Mouse (Mus musculus): ENCODE measurements at regions not wholly inside any gene's neighbourhood (a gene's known extent, or its start where the extent isn't known, plus 50 kb on each side); places are given as distances from the start of the nearest gene placed in this dataset.
A peak's percentile ranks its signal among the peaks of the same experiment; 100 is the strongest.
"Not testable (repeated sequence)": the region's sequence is repeated elsewhere in the genome, so short reads cannot be mapped to it uniquely, and the experiment has no call there.

DNA sequence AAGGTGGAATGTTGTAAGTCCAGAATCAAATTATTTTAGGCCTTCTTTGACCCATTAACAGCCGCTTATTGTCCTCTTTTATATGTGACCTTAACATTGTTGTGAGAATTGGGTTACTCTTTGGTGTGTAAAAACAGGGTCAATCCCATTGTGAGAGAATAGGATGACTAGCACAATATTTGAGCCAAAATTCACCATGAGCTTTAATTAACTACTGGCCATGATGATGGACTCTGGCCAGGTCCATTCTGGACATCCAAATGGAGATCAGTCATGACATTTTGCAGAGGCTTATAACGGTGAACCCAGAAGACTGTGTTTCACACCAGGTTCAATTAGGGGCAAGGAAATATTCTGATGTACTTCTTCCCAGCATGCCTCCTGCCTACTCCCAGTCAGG is 3548.0 kb downstream of the 9330182O14Rik start:
- 70% methylated on average over 2 of the region's 2 CpGs for WGBS
- ATAC-seq (ENCODE audit: low FRiP score), result no peak
- H3K36me3 ChIP-seq (replicated peaks), result no peaks in the 10 kb centered on the region
- no peaks in the 10 kb centered on the region for H3K4me1 ChIP-seq
- H3K4me2 ChIP-seq, result no peak overlapping the region
- H3K9me3 ChIP-seq, result no peaks in the 10 kb centered on the region
- H3K9ac ChIP-seq, result no peak overlapping the region
- no peak overlapping the region for H3K4me3 ChIP-seq (replicated peaks)
- H3K27me3 ChIP-seq, result no peaks in the 10 kb centered on the region
- H3K27ac ChIP-seq, result no peak overlapping the region

DNA sequence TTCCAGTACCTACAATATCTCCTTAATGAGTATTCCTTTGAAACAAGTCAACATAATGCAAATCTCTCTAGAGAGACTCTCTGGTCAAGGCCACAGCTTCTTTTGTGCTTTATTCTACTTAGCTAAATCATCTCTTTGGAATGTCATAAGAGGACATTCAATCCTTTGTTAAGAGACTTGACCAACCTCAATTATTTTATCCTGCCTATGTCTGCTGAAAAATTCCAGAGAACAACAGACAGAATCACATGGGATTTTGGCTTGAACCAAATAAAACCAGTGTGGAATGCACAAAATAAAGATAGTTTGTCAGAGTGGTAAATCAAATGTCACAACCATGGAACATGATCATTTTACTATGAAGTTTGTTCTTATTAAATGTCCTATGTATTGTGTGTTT is 3557.8 kb downstream of the 9330182O14Rik start:
- H3K36me3 ChIP-seq (replicated peaks); H3K27ac ChIP-seq; H3K27me3 ChIP-seq; H3K9me3 ChIP-seq; H3K4me2 ChIP-seq; H3K9ac ChIP-seq; H3K4me3 ChIP-seq (replicated peaks); ATAC-seq (ENCODE audit: low FRiP score); H3K4me1 ChIP-seq: not testable (repeated sequence)

DNA sequence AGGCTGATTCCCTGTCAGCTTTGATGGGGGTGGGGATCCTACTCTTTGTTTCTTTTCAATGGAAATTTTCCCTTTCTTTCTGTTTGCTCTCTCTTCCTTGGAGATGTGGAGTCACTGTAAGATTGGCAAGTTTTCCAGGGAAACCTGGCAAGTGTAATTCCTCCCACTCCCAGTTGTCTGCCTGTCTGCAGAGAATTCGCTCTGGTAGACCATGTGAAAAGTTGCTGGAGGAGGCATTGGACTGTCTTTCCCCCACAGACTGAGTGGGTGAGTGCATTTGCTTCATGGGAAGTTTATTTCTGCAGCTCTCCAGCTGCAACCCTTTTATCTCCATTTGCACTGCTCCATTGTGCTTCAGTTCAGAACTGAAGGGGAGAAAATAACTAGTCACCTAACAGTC is 3561.3 kb downstream of the 9330182O14Rik start:
- 68% methylated on average over 1 of the region's 1 CpGs for WGBS
- Histone ChIP-seq H3K9me3 (no peaks in the 10 kb centered on the region), H3K4me2 (no peak overlapping the region), H3K27me3 (no peaks in the 10 kb centered on the region), H3K4me1 (no peaks in the 10 kb centered on the region), H3K4me3 (replicated peaks) (no peak overlapping the region), H3K9ac (no peak overlapping the region), H3K36me3 (replicated peaks) (no peaks in the 10 kb centered on the region), H3K27ac (no peak overlapping the region)
- no peak for ATAC-seq (ENCODE audit: low FRiP score)

DNA sequence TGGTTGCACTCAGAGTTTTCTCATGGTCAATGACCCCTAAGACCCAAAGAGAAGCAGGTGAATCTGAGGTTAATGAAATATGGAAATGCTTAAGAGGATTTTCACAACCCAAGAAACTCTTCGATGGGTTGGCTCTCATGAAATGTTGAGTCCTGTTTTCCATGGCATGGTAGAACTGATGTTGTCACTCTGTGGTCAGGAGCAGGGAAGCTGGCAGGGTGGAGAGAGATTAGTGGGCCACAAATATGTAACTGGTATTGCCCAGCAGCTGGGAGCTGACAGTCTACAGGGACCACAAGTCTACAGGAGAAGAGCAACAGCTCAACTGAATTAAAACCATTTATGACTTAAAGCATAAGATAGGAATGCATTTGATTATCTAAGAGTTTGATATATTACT is 3582.9 kb downstream of the 9330182O14Rik start:
- H3K36me3 ChIP-seq (replicated peaks), result no peaks in the 10 kb centered on the region
- no peak overlapping the region for H3K9ac ChIP-seq
- WGBS, result 98% methylated on average over 1 of the region's 1 CpGs
- H3K4me3 ChIP-seq (replicated peaks), result no peak overlapping the region
- H3K27ac ChIP-seq, result no peak overlapping the region
- no peaks in the 10 kb centered on the region for H3K4me1 ChIP-seq
- H3K27me3 ChIP-seq, result no peaks in the 10 kb centered on the region
- no peak for ATAC-seq (ENCODE audit: low FRiP score)
- H3K9me3 ChIP-seq, result no peaks in the 10 kb centered on the region
- no peak overlapping the region for H3K4me2 ChIP-seq

DNA sequence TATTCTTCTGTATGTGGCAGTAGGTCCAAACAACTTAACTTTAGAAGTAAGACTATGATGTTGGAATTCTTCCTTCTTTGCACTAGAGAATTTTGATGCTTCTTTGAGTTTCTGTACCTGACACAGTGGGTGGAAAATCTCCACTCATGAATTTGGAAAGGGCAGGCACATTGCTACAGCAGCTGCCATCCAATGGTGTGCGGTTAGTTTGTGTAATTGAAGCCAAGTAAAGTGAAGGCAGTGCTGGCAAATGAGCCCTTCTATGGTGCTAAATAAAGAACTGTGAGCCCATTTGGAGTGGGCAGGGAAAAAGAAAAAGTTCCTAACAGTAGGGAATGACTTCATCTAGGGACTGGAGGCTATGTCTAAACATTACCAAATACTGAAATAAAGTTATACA is 3583.4 kb downstream of the 9330182O14Rik start:
- no peak overlapping the region for H3K4me3 ChIP-seq (replicated peaks)
- H3K4me2 ChIP-seq, result no peak overlapping the region
- no peaks in the 10 kb centered on the region for H3K4me1 ChIP-seq
- no peaks in the 10 kb centered on the region for H3K27me3 ChIP-seq
- H3K27ac ChIP-seq, result no peak overlapping the region
- no peak overlapping the region for H3K9ac ChIP-seq
- no peaks in the 10 kb centered on the region for H3K9me3 ChIP-seq
- no peaks in the 10 kb centered on the region for H3K36me3 ChIP-seq (replicated peaks)
- 81% methylated on average over 1 of the region's 1 CpGs for WGBS
- ATAC-seq (ENCODE audit: low FRiP score), result no peak

DNA sequence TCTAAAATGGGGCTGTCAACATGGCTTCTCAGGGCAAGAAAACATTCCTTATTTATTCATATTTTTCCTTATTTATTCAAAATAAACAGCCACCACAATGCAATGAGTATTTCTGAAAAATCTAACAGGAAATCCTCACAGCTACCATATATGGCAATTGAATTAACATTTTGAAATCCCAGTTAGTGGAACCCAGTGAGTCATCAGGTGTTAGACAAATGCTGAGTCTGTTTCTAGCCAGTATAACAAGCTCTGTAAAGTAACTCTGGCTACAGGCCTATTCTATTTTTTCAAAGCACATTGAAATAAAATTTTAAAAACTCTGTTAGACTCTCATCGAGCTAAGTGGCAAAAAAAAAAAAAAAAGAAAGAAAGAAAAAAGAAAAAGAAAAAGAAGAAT is 3586.8 kb downstream of the 9330182O14Rik start:
- Histone ChIP-seq H3K4me1 (no peaks in the 10 kb centered on the region), H3K27ac (no peak overlapping the region), H3K9me3 (no peaks in the 10 kb centered on the region), H3K9ac (no peak overlapping the region), H3K27me3 (no peaks in the 10 kb centered on the region), H3K4me3 (replicated peaks) (no peak overlapping the region), H3K4me2 (no peak overlapping the region), H3K36me3 (replicated peaks) (no peaks in the 10 kb centered on the region)
- ATAC-seq (ENCODE audit: low FRiP score), result no peak
- WGBS, result 79% methylated on average over 1 of the region's 1 CpGs

DNA sequence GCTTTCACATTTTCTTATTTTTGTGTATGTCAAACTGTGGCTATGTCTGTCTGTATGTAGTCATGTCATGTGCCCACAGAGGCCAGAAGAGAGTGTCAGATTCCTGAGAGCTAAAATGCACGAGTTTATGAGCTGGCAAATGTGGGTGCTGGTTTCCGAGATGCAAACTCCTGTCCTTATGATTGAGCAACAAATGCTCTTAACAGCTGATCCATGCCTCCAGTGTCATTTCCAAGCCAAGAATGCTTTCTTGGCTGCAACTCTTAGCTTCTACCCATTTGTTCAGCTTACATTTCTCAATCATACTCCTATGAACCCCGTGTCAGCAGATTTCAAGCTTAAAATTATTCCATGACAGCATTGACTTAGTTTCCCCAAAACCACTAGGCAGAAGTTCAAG is 3601.5 kb downstream of the 9330182O14Rik start:
- Histone ChIP-seq H3K9ac (no peak overlapping the region), H3K36me3 (replicated peaks) (no peaks in the 10 kb centered on the region), H3K27me3 (no peaks in the 10 kb centered on the region), H3K9me3 (no peaks in the 10 kb centered on the region), H3K4me1 (no peaks in the 10 kb centered on the region), H3K4me2 (no peak overlapping the region), H3K4me3 (replicated peaks) (no peak overlapping the region), H3K27ac (no peak overlapping the region)
- no peak for ATAC-seq (ENCODE audit: low FRiP score)
- WGBS, result 86% methylated on average over 3 of the region's 3 CpGs

DNA sequence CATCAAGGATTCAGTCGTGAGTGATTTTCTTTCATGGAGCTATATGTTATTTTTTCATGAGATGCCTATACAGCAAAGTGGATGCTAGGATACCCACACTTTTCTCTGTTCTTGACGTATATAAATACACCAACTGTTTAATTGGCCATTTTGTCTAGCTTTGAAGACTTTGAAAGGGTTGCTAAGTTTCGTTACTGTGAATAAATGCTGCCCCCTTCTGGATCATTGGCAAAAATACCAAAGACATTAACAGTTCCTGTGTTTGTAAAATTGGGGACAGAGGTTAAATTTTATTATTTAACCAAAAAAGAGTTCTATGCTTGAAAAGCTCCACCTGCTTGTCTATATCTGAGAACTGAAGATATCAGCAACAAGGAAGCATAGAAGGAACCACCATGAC is 3624.1 kb downstream of the 9330182O14Rik start:
- H3K4me1 ChIP-seq, result no peaks in the 10 kb centered on the region
- ATAC-seq (ENCODE audit: low FRiP score), result no peak
- WGBS, result 27% methylated on average over 3 of the region's 3 CpGs
- H3K9ac ChIP-seq, result no peak overlapping the region
- no peaks in the 10 kb centered on the region for H3K9me3 ChIP-seq
- no peaks in the 10 kb centered on the region for H3K27me3 ChIP-seq
- no peaks in the 10 kb centered on the region for H3K36me3 ChIP-seq (replicated peaks)
- no peak overlapping the region for H3K4me2 ChIP-seq
- H3K27ac ChIP-seq, result no peak overlapping the region
- H3K4me3 ChIP-seq (replicated peaks), result no peak overlapping the region

DNA sequence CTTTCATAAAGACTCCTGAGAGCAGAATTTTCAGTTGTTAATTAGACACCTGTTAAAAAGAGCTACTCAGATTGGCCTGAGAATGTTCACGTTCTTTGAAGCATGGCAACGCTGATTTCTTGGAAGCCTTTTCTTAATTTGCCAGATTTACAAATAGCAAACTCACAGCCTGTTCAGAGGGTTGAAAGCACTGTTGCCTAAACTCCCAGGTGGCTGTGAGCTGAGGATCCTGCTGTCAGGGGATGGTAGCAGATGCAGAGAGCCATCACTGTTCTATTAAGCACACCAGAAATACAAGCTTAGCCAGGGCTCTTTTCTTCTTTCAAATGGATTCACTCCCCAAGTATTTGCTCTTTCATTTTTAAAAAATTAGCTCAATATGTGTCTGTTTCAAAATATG is 3630.4 kb downstream of the 9330182O14Rik start:
- WGBS, result 83% methylated on average over 2 of the region's 2 CpGs
- no peaks in the 10 kb centered on the region for H3K4me1 ChIP-seq
- no peaks in the 10 kb centered on the region for H3K36me3 ChIP-seq (replicated peaks)
- ATAC-seq (ENCODE audit: low FRiP score), result no peak
- H3K4me2 ChIP-seq, result no peak overlapping the region
- H3K4me3 ChIP-seq (replicated peaks), result no peak overlapping the region
- H3K9me3 ChIP-seq, result no peaks in the 10 kb centered on the region
- no peaks in the 10 kb centered on the region for H3K27me3 ChIP-seq
- H3K9ac ChIP-seq, result no peak overlapping the region
- H3K27ac ChIP-seq, result no peak overlapping the region

DNA sequence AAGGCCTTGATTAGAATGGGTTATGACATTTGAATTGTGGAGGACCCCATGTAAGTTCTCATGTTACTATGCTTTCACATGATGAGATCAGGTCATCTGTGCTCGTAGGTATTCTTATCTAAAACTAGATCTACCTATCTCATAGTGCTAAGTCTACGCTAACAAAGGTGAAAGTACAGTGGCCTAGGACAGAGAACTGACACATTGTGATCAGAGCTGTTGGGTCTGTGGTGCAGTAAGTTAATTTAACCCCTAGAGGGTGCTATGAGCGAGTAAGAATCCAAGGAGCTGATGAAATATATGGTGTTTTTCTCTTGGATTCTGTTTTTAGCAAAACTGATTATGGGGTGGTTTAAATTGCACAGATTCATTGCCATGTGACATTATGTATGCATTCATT is 3638.6 kb downstream of the 9330182O14Rik start:
- 38% methylated on average over 3 of the region's 3 CpGs for WGBS

DNA sequence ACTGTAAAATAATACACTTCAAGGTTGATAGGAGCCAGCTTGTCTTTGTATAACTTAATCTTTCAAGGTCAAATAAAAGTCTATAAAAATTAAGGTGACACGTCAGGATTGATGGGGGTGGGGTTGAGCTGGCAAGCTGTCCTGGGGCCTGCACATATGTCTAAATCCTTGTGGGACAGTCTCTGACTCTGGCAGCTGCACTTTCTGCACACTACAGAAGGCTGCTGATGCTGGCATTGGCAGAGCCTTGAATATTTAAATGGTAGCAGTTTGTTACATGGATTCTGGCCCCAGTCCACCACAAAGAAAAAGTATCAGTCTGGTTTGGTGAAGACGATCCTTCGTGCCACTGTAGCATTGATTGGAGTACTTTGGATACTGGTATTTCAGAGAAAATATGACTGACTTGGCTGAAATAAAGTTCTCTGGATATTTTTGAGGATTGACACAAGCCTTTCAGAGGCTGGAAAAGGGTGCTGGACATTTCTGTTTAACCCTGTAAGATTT is 3648.0 kb downstream of the 9330182O14Rik start:
- H3K9ac ChIP-seq; H3K27me3 ChIP-seq; H3K4me1 ChIP-seq; H3K9me3 ChIP-seq; H3K27ac ChIP-seq; H3K36me3 ChIP-seq (replicated peaks); H3K4me2 ChIP-seq; H3K4me3 ChIP-seq (replicated peaks); ATAC-seq (ENCODE audit: low FRiP score): not testable (repeated sequence)
- WGBS, result 82% methylated on average over 3 of the region's 3 CpGs

More for the DNA sequence above, 3638.6 kb downstream of the 9330182O14Rik start:
- Histone ChIP-seq H3K27ac (no peak overlapping the region), H3K9me3 (no peaks in the 10 kb centered on the region), H3K4me3 (replicated peaks) (no peak overlapping the region), H3K9ac (no peak overlapping the region), H3K36me3 (replicated peaks) (no peaks in the 10 kb centered on the region), H3K4me2 (no peak overlapping the region), H3K4me1 (no peaks in the 10 kb centered on the region), H3K27me3 (no peaks in the 10 kb centered on the region)
- peak; percentile 33; the same call in 1 of the 2 replicates for ATAC-seq (ENCODE audit: low FRiP score)

DNA sequence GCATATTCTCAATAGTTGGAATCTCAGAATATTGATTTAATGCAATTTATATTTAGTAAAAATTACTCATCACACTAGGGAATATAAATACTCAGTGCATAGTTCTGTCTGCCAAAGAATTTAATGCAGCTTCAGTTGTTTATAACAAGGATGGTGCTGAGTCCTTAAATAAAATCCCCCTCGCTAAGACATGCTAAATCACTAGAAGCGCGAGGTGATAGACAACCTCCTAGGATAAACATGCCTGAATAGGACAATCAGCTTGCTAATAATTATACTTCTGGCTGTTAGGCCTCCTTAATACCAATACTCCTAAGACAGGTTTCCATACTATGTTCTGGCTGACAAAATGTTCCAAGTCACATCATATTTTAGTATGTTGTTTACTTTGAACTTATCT is 3650.0 kb downstream of the 9330182O14Rik start:
- 89% methylated on average over 3 of the region's 3 CpGs for WGBS
- H3K27me3 ChIP-seq, result no peaks in the 10 kb centered on the region
- H3K27ac ChIP-seq, result no peak overlapping the region
- no peaks in the 10 kb centered on the region for H3K4me1 ChIP-seq
- no peaks in the 10 kb centered on the region for H3K36me3 ChIP-seq (replicated peaks)
- ATAC-seq (ENCODE audit: low FRiP score), result no peak
- no peak overlapping the region for H3K4me3 ChIP-seq (replicated peaks)
- H3K9ac ChIP-seq, result no peak overlapping the region
- no peak overlapping the region for H3K4me2 ChIP-seq
- H3K9me3 ChIP-seq, result no peaks in the 10 kb centered on the region

DNA sequence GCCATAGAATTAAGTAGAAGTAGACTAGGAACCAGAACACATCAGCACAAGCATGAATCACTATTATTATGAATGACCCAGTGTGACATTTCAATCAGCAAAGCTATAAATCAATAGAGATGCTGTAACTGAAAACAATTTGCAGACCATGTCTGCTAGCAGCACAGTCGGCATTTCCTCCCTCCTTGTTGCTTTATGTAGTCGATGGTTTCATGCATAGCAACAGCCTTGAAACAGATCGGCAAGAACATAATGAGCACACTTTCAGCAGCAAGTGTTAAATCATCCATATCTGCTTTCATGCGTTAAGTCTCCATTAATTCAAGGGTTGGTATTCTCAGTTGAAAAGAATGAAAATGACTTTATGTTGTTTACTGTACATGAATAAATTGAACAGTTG is 3669.2 kb downstream of the 9330182O14Rik start:
- 30% methylated on average over 4 of the region's 4 CpGs for WGBS
- Histone ChIP-seq H3K9me3 (no peaks in the 10 kb centered on the region), H3K4me1 (no peaks in the 10 kb centered on the region), H3K27ac (no peak overlapping the region), H3K27me3 (no peaks in the 10 kb centered on the region), H3K4me2 (no peak overlapping the region), H3K4me3 (replicated peaks) (no peak overlapping the region), H3K9ac (no peak overlapping the region), H3K36me3 (replicated peaks) (no peaks in the 10 kb centered on the region)
- no peak for ATAC-seq (ENCODE audit: low FRiP score)

All from forebrain, embryonic 12.5 days (tissue).